Mouse (Mus musculus) spleen, postnatal 14 days (tissue): ENCODE results near the gene Atf7.

ENCODE experiments used
- DNase-seq, 2 experiments: peaks; one replicate each; pipeline ENCODE4 v3.0.0; 2021 to 2022; ENCODE audit warnings: low spot score in 2 of 2

Atf7 gene

GRCm38 (mm10) chr15:102515791-102516190 is 109.5 kb downstream of the Atf7 start:
- DNase-seq, result no peak

GRCm38 (mm10) chr15:102515261-102515660 is 110.0 kb downstream of the Atf7 start:
- no peak for DNase-seq

- no peak for DNase-seq
Observed at GRCm38 (mm10) chr15:102513004-102513403, 112.3 kb downstream of the Atf7 start.

- no peak for DNase-seq
Observed at GRCm38 (mm10) chr15:102512471-102512870, 112.8 kb downstream of the Atf7 start.

GRCm38 (mm10) chr15:102512010-102512409 is 113.3 kb downstream of the Atf7 start:
- DNase-seq, result no peak

GRCm38 (mm10) chr15:102511285-102511833 is 113.9 kb downstream of the Atf7 start:
- DNase-seq, result no peak

- DNase-seq, result peak; percentile 40 to 65
Observed at GRCm38 (mm10) chr15:102510590-102511284, 114.5 kb downstream of the Atf7 start.

GRCm38 (mm10) chr15:102510110-102510509 is 115.2 kb downstream of the Atf7 start:
- DNase-seq, result no peak

- DNase-seq, result no peak
Observed at GRCm38 (mm10) chr15:102508336-102508735, 116.9 kb downstream of the Atf7 start.

GRCm38 (mm10) chr15:102507561-102507960 is 117.7 kb downstream of the Atf7 start:
- DNase-seq, result no peak

- DNase-seq, result no peak
Observed at GRCm38 (mm10) chr15:102506864-102507263, 118.4 kb downstream of the Atf7 start.

- DNase-seq, result no peak
Observed at GRCm38 (mm10) chr15:102506464-102506830, 118.8 kb downstream of the Atf7 start.

- DNase-seq, result no peak
Observed at GRCm38 (mm10) chr15:102505770-102506463, 119.3 kb downstream of the Atf7 start.

- no peak for DNase-seq
Observed at GRCm38 (mm10) chr15:102505073-102505769, 120.0 kb downstream of the Atf7 start.

GRCm38 (mm10) chr15:102503924-102504782 is 121.1 kb downstream of the Atf7 start:
- no peak for DNase-seq

GRCm38 (mm10) chr15:102503447-102503846 is 121.8 kb downstream of the Atf7 start, which contains the start of gene Gm10337:
Gene Gm10337, plus strand, starts transcription at chr15:102503722.
- DNase-seq, result no peak

GRCm38 (mm10) chr15:102502254-102502840 is 122.9 kb downstream of the Atf7 start:
- DNase-seq, result no peak

- DNase-seq, result no peak
Observed at GRCm38 (mm10) chr15:102501084-102501814, 124.0 kb downstream of the Atf7 start.

GRCm38 (mm10) chr15:102500479-102500878 is 124.8 kb downstream of the Atf7 start:
- DNase-seq, result no peak

GRCm38 (mm10) chr15:102499851-102500250 is 125.4 kb downstream of the Atf7 start:
- no peak for DNase-seq
